Mouse (Mus musculus): Measurements from ENCODE around the gene Pde10a. TPM values are rescaled to one million over a fixed set of nuclear protein-coding genes. Genes with fewer than 3 reads are reported as not detected.

Gene Pde10a
- total and polyA plus RNA-seq, 2 experiments: 0.28 to 0.56 TPM

GRCm38 (mm10) chr17:8634476-8634875, 109.3 kb downstream of the Pde10a start:
- no peak for TF ChIP-seq POLR2A (IDR thresholded peaks at IDR 0.05; ENCODE audit: extremely low read depth, insufficient read depth, low read length)
- TF ChIP-seq CTCF (IDR thresholded peaks at IDR 0.05; ENCODE audit: low read depth, low read length): no peak

GRCm38 (mm10) chr17:8636231-8636630, 111.1 kb downstream of the Pde10a start:
- 56% methylated on average over 3 of the region's 3 CpGs for WGBS
- H3K27me3 ChIP-seq (ENCODE audit: control insufficient read depth, insufficient read depth, low read length): no peaks in the 10 kb centered on the region
- H3K36me3 ChIP-seq (ENCODE audit: control insufficient read depth, insufficient read depth, low read length): no peaks in the 10 kb centered on the region
- TF ChIP-seq CTCF (IDR thresholded peaks at IDR 0.05; ENCODE audit: low read depth, low read length) (no peak), POLR2A (IDR thresholded peaks at IDR 0.05; ENCODE audit: extremely low read depth, insufficient read depth, low read length) (no peak)
- H3K9ac ChIP-seq (ENCODE audit: low read depth, low read length): no peak overlapping the region
- H3K4me3 ChIP-seq (ENCODE audit: insufficient read depth, low read depth, low read length): no peak overlapping the region
- no peaks in the 10 kb centered on the region for H3K4me1 ChIP-seq (ENCODE audit: control insufficient read depth, insufficient read depth, low read length)
- no peak for DNase-seq (ENCODE audit: extremely low read depth, low read depth, low spot score)
- no peaks in the 10 kb centered on the region for H3K79me2 ChIP-seq (ENCODE audit: control insufficient read depth, insufficient read depth, low read length)
- no peak overlapping the region for H3K27ac ChIP-seq (replicated peaks; ENCODE audit: insufficient read depth, low read depth, low read length)

More at GRCm38 (mm10) chr17:8634476-8634875, 109.3 kb downstream of the Pde10a start:
- no peak overlapping the region for H3K27ac ChIP-seq (replicated peaks; ENCODE audit: insufficient read depth, low read depth, low read length)
- no peaks in the 10 kb centered on the region for H3K79me2 ChIP-seq (ENCODE audit: control insufficient read depth, insufficient read depth, low read length)
- H3K9ac ChIP-seq (ENCODE audit: low read depth, low read length): no peak overlapping the region
- no peaks in the 10 kb centered on the region for H3K4me1 ChIP-seq (ENCODE audit: control insufficient read depth, insufficient read depth, low read length)
- H3K36me3 ChIP-seq (ENCODE audit: control insufficient read depth, insufficient read depth, low read length): no peaks in the 10 kb centered on the region
- 90% methylated on average over 4 of the region's 4 CpGs for WGBS
- DNase-seq (ENCODE audit: extremely low read depth, low read depth, low spot score): no peak
- H3K4me3 ChIP-seq (ENCODE audit: insufficient read depth, low read depth, low read length): no peak overlapping the region
- no peaks in the 10 kb centered on the region for H3K27me3 ChIP-seq (ENCODE audit: control insufficient read depth, insufficient read depth, low read length)

- WGBS: 68% methylated on average over 11 of the region's 11 CpGs
- Histone ChIP-seq H3K27ac (replicated peaks; ENCODE audit: insufficient read depth, low read depth, low read length) (no peak overlapping the region), H3K9ac (ENCODE audit: low read depth, low read length) (no peak overlapping the region), H3K79me2 (ENCODE audit: control insufficient read depth, insufficient read depth, low read length) (no peaks in the 10 kb centered on the region), H3K36me3 (ENCODE audit: control insufficient read depth, insufficient read depth, low read length) (no peaks in the 10 kb centered on the region), H3K4me3 (ENCODE audit: insufficient read depth, low read depth, low read length) (no peak overlapping the region), H3K27me3 (ENCODE audit: control insufficient read depth, insufficient read depth, low read length) (no peaks in the 10 kb centered on the region), H3K4me1 (ENCODE audit: control insufficient read depth, insufficient read depth, low read length) (no peaks in the 10 kb centered on the region)
- TF ChIP-seq CTCF (IDR thresholded peaks at IDR 0.05; ENCODE audit: low read depth, low read length) (no peak), POLR2A (IDR thresholded peaks at IDR 0.05; ENCODE audit: extremely low read depth, insufficient read depth, low read length) (no peak)
- DNase-seq (ENCODE audit: extremely low read depth, low read depth, low spot score): no peak
These were observed 111.5 kb downstream of the Pde10a start for GRCm38 (mm10) chr17:8636691-8637090.

- Histone ChIP-seq H3K79me2 (ENCODE audit: control insufficient read depth, insufficient read depth, low read length) (no peaks in the 10 kb centered on the region), H3K36me3 (ENCODE audit: control insufficient read depth, insufficient read depth, low read length) (no peaks in the 10 kb centered on the region), H3K4me1 (ENCODE audit: control insufficient read depth, insufficient read depth, low read length) (no peaks in the 10 kb centered on the region), H3K4me3 (ENCODE audit: insufficient read depth, low read depth, low read length) (no peak overlapping the region), H3K9ac (ENCODE audit: low read depth, low read length) (no peak overlapping the region), H3K27ac (replicated peaks; ENCODE audit: insufficient read depth, low read depth, low read length) (no peak overlapping the region), H3K27me3 (ENCODE audit: control insufficient read depth, insufficient read depth, low read length) (no peaks in the 10 kb centered on the region)
- TF ChIP-seq POLR2A (IDR thresholded peaks at IDR 0.05; ENCODE audit: extremely low read depth, insufficient read depth, low read length) (no peak), CTCF (IDR thresholded peaks at IDR 0.05; ENCODE audit: low read depth, low read length) (no peak)
- no peak for DNase-seq (ENCODE audit: extremely low read depth, low read depth, low spot score)
- WGBS: 63% methylated on average over 4 of the region's 4 CpGs
These were observed 112.0 kb downstream of the Pde10a start for GRCm38 (mm10) chr17:8637181-8637580.

- H3K27ac ChIP-seq (replicated peaks; ENCODE audit: insufficient read depth, low read depth, low read length): no peak overlapping the region
These were observed 114.7 kb downstream of the Pde10a start for GRCm38 (mm10) chr17:8639703-8640380.

GRCm38 (mm10) chr17:8640741-8641480, 115.7 kb downstream of the Pde10a start:
- Histone ChIP-seq H3K27ac (replicated peaks; ENCODE audit: insufficient read depth, low read depth, low read length) (no peak overlapping the region), H3K4me3 (ENCODE audit: insufficient read depth, low read depth, low read length) (no peak overlapping the region), H3K4me1 (ENCODE audit: control insufficient read depth, insufficient read depth, low read length) (no peaks in the 10 kb centered on the region), H3K9ac (ENCODE audit: low read depth, low read length) (no peak overlapping the region), H3K79me2 (ENCODE audit: control insufficient read depth, insufficient read depth, low read length) (no peaks in the 10 kb centered on the region), H3K27me3 (ENCODE audit: control insufficient read depth, insufficient read depth, low read length) (no peaks in the 10 kb centered on the region), H3K36me3 (ENCODE audit: control insufficient read depth, insufficient read depth, low read length) (no peaks in the 10 kb centered on the region)
- TF ChIP-seq CTCF (IDR thresholded peaks at IDR 0.05; ENCODE audit: low read depth, low read length) (no peak), POLR2A (IDR thresholded peaks at IDR 0.05; ENCODE audit: extremely low read depth, insufficient read depth, low read length) (no peak)
- no peak for DNase-seq (ENCODE audit: extremely low read depth, low read depth, low spot score)
- 83% methylated on average over 16 of the region's 16 CpGs for WGBS

More at GRCm38 (mm10) chr17:8639703-8640380, 114.7 kb downstream of the Pde10a start:
- TF ChIP-seq CTCF (IDR thresholded peaks at IDR 0.05; ENCODE audit: low read depth, low read length): no peak
- TF ChIP-seq POLR2A (IDR thresholded peaks at IDR 0.05; ENCODE audit: extremely low read depth, insufficient read depth, low read length): no peak
- H3K79me2 ChIP-seq (ENCODE audit: control insufficient read depth, insufficient read depth, low read length): no peaks in the 10 kb centered on the region
- DNase-seq (ENCODE audit: extremely low read depth, low read depth, low spot score): no peak
- H3K9ac ChIP-seq (ENCODE audit: low read depth, low read length): no peak overlapping the region
- 76% methylated on average over 12 of the region's 12 CpGs for WGBS
- H3K4me1 ChIP-seq (ENCODE audit: control insufficient read depth, insufficient read depth, low read length): no peaks in the 10 kb centered on the region
- no peaks in the 10 kb centered on the region for H3K27me3 ChIP-seq (ENCODE audit: control insufficient read depth, insufficient read depth, low read length)
- no peaks in the 10 kb centered on the region for H3K36me3 ChIP-seq (ENCODE audit: control insufficient read depth, insufficient read depth, low read length)
- H3K4me3 ChIP-seq (ENCODE audit: insufficient read depth, low read depth, low read length): no peak overlapping the region
